Mouse (Mus musculus): ENCODE measurements at regions not wholly inside any gene's neighbourhood (a gene's known extent, or its start where the extent isn't known, plus 50 kb on each side); places are given as distances from the start of the nearest gene placed in this dataset.

GRCm38 (mm10) chr8:11923115-11923514 is 82.8 kb downstream of the Tex29 start:
- H3K4me1 ChIP-seq (ENCODE audit: control insufficient read depth, insufficient read depth, low read length), result no peaks in the 10 kb centered on the region
- WGBS, result 89% methylated on average over 7 of the region's 7 CpGs
- TF ChIP-seq POLR2A (IDR thresholded peaks at IDR 0.05; ENCODE audit: insufficient read depth, low read depth, low read length), result no peak
- TF ChIP-seq CTCF (IDR thresholded peaks at IDR 0.05; ENCODE audit: insufficient read depth, low read depth, low read length), result no peak
- no peak overlapping the region for H3K27ac ChIP-seq (ENCODE audit: insufficient read depth, low read depth, low read length)
- no peak overlapping the region for H3K4me3 ChIP-seq (ENCODE audit: insufficient read depth, low read depth, low read length)

GRCm38 (mm10) chr8:11924165-11924564 is 83.9 kb downstream of the Tex29 start:
- Histone ChIP-seq H3K4me1 (ENCODE audit: control insufficient read depth, insufficient read depth, low read length) (no peaks in the 10 kb centered on the region), H3K27ac (ENCODE audit: insufficient read depth, low read depth, low read length) (no peak overlapping the region), H3K4me3 (ENCODE audit: insufficient read depth, low read depth, low read length) (no peak overlapping the region)
- WGBS, result 51% methylated on average over 11 of the region's 11 CpGs
- no peak for TF ChIP-seq POLR2A (IDR thresholded peaks at IDR 0.05; ENCODE audit: insufficient read depth, low read depth, low read length)
- TF ChIP-seq CTCF (IDR thresholded peaks at IDR 0.05; ENCODE audit: insufficient read depth, low read depth, low read length), result 0 out of 2 replicates have a peak, but pooled peaks have one; percentile 22

- no peak overlapping the region for H3K4me3 ChIP-seq (ENCODE audit: insufficient read depth, low read depth, low read length)
- H3K27ac ChIP-seq (ENCODE audit: insufficient read depth, low read depth, low read length), result no peak overlapping the region
- TF ChIP-seq POLR2A (IDR thresholded peaks at IDR 0.05; ENCODE audit: insufficient read depth, low read depth, low read length) (no peak), CTCF (IDR thresholded peaks at IDR 0.05; ENCODE audit: insufficient read depth, low read depth, low read length) (peak; percentile 78)
- H3K4me1 ChIP-seq (ENCODE audit: control insufficient read depth, insufficient read depth, low read length), result no peaks in the 10 kb centered on the region
- WGBS, result 16% methylated on average over 6 of the region's 6 CpGs
These were observed 102.6 kb downstream of the Tex29 start for GRCm38 (mm10) chr8:11942892-11943332.

GRCm38 (mm10) chr8:11947766-11948165 is 107.5 kb downstream of the Tex29 start:
- WGBS, result 83% methylated on average over 8 of the region's 8 CpGs
- Histone ChIP-seq H3K4me1 (ENCODE audit: control insufficient read depth, insufficient read depth, low read length) (no peaks in the 10 kb centered on the region), H3K27ac (ENCODE audit: insufficient read depth, low read depth, low read length) (no peak overlapping the region), H3K4me3 (ENCODE audit: insufficient read depth, low read depth, low read length) (no peak overlapping the region)
- TF ChIP-seq CTCF (IDR thresholded peaks at IDR 0.05; ENCODE audit: insufficient read depth, low read depth, low read length), result no peak

- Histone ChIP-seq H3K4me1 (ENCODE audit: control insufficient read depth, insufficient read depth, low read length) (no peaks in the 10 kb centered on the region), H3K27ac (ENCODE audit: insufficient read depth, low read depth, low read length) (no peak overlapping the region), H3K4me3 (ENCODE audit: insufficient read depth, low read depth, low read length) (no peak overlapping the region)
- no peak for TF ChIP-seq CTCF (IDR thresholded peaks at IDR 0.05; ENCODE audit: insufficient read depth, low read depth, low read length)
- TF ChIP-seq POLR2A (IDR thresholded peaks at IDR 0.05; ENCODE audit: insufficient read depth, low read depth, low read length), result no peak
- 47% methylated on average over 7 of the region's 7 CpGs for WGBS
These were observed 116.0 kb downstream of the Tex29 start for GRCm38 (mm10) chr8:11956268-11956667.

GRCm38 (mm10) chr8:11957046-11957783 is 116.9 kb downstream of the Tex29 start:
- WGBS, result 69% methylated on average over 7 of the region's 7 CpGs
- TF ChIP-seq POLR2A (IDR thresholded peaks at IDR 0.05; ENCODE audit: insufficient read depth, low read depth, low read length) (no peak), CTCF (IDR thresholded peaks at IDR 0.05; ENCODE audit: insufficient read depth, low read depth, low read length) (no peak)

GRCm38 (mm10) chr8:11958176-11958575 is 117.9 kb downstream of the Tex29 start:
- Histone ChIP-seq H3K27ac (ENCODE audit: insufficient read depth, low read depth, low read length) (no peak overlapping the region), H3K4me3 (ENCODE audit: insufficient read depth, low read depth, low read length) (no peak overlapping the region), H3K4me1 (ENCODE audit: control insufficient read depth, insufficient read depth, low read length) (no peaks in the 10 kb centered on the region)
- TF ChIP-seq POLR2A (IDR thresholded peaks at IDR 0.05; ENCODE audit: insufficient read depth, low read depth, low read length) (no peak), CTCF (IDR thresholded peaks at IDR 0.05; ENCODE audit: insufficient read depth, low read depth, low read length) (no peak)
- WGBS, result 59% methylated on average over 5 of the region's 5 CpGs

More at GRCm38 (mm10) chr8:11957046-11957783, 116.9 kb downstream of the Tex29 start:
- Histone ChIP-seq H3K27ac (ENCODE audit: insufficient read depth, low read depth, low read length) (no peak overlapping the region), H3K4me1 (ENCODE audit: control insufficient read depth, insufficient read depth, low read length) (no peaks in the 10 kb centered on the region), H3K4me3 (ENCODE audit: insufficient read depth, low read depth, low read length) (no peak overlapping the region)

- no peaks in the 10 kb centered on the region for H3K4me1 ChIP-seq (ENCODE audit: control insufficient read depth, insufficient read depth, low read length)
- H3K27ac ChIP-seq (ENCODE audit: insufficient read depth, low read depth, low read length), result no peak overlapping the region
- TF ChIP-seq CTCF (IDR thresholded peaks at IDR 0.05; ENCODE audit: insufficient read depth, low read depth, low read length) (no peak), POLR2A (IDR thresholded peaks at IDR 0.05; ENCODE audit: insufficient read depth, low read depth, low read length) (no peak)
- 84% methylated on average over 4 of the region's 4 CpGs for WGBS
- no peak overlapping the region for H3K4me3 ChIP-seq (ENCODE audit: insufficient read depth, low read depth, low read length)
These were observed 119.2 kb downstream of the Tex29 start for GRCm38 (mm10) chr8:11959466-11959865.

- 48% methylated on average over 1 of the region's 1 CpGs for WGBS
- Histone ChIP-seq H3K4me1 (ENCODE audit: control insufficient read depth, insufficient read depth, low read length) (no peaks in the 10 kb centered on the region), H3K4me3 (ENCODE audit: insufficient read depth, low read depth, low read length) (no peak overlapping the region), H3K27ac (ENCODE audit: insufficient read depth, low read depth, low read length) (no peak overlapping the region)
- TF ChIP-seq CTCF (IDR thresholded peaks at IDR 0.05; ENCODE audit: insufficient read depth, low read depth, low read length) (no peak), POLR2A (IDR thresholded peaks at IDR 0.05; ENCODE audit: insufficient read depth, low read depth, low read length) (no peak)
These were observed 123.3 kb downstream of the Tex29 start for GRCm38 (mm10) chr8:11963575-11963974.
